Mouse (Mus musculus) limb, embryonic 12.5 days (tissue): Measurements from ENCODE around the gene Heatr4. TPM values are rescaled to one million over a fixed set of nuclear protein-coding genes. Genes with fewer than 3 reads are reported as not detected.

Experiments used
- ATAC-seq: fragments of 200-750 bp; cut with Nextera tagmentation; 2 replicates; pipeline ENCODE4 v1.8.0; 2017; ENCODE audit warnings: low read depth, moderate TSS enrichment; ENCODE audit not compliant: insufficient number of reproducible peaks, insufficient read depth, low FRiP score, low TSS enrichment
- H3K27ac ChIP-seq: fragments of 300-500 bp; sonication (generic); 2 replicates; pipeline ENCODE4 v1.5.1; 2016; ENCODE audit warnings: mild to moderate bottlenecking, moderate library complexity
- H3K27me3 ChIP-seq: fragments of 300-500 bp; sonication (generic); 2 replicates; pipeline ENCODE4 v1.6.1; 2016; ENCODE audit warnings: mild to moderate bottlenecking, moderate library complexity
- H3K36me3 ChIP-seq: fragments of 300-500 bp; sonication (generic); 2 replicates; pipeline ENCODE4 v1.6.1; 2016; ENCODE audit warnings: mild to moderate bottlenecking, moderate library complexity
- H3K4me1 ChIP-seq: fragments of 300-500 bp; sonication (generic); replicated peaks from 2 replicates; pipeline ENCODE4 v1.6.1; 2016
- H3K4me2 ChIP-seq: fragments of 300-500 bp; sonication (generic); 2 replicates; pipeline ENCODE4 v1.6.1; 2016; ENCODE audit warnings: mild to moderate bottlenecking, moderate library complexity
- H3K4me3 ChIP-seq: fragments of 300-500 bp; sonication (generic); replicated peaks from 2 replicates; pipeline ENCODE4 v1.5.1; 2016; ENCODE audit warnings: mild to moderate bottlenecking
- H3K9ac ChIP-seq: fragments of 300-500 bp; sonication (generic); replicated peaks from 2 replicates; pipeline ENCODE4 v1.6.1; 2016; ENCODE audit warnings: mild to moderate bottlenecking, moderate library complexity
- H3K9me3 ChIP-seq: fragments of 300-500 bp; sonication (generic); 2 replicates; pipeline ENCODE4 v1.6.1; 2016; ENCODE audit warnings: mild to moderate bottlenecking, moderate library complexity
- WGBS: fragments of 180-500 bp; shearing (Covaris S2); methylation state at CpG from one replicate; pipeline ENCODE4 v1.1.7; 2016; 5-methylcytosine and 5-hydroxymethylcytosine counted together
- polyA plus RNA-seq: library from polyadenylated mRNA; unstranded; fragments of >200 nt; fragmentation: Nextera tagmentation; extraction: Ambion mirVana; gene quantifications from 2 replicates; pipeline ENCODE4 v1.2.1, GENCODE M21; 2016

Heatr4 gene
- polyA plus RNA-seq, 1 experiment from 2014 or later, result not detected

DNA sequence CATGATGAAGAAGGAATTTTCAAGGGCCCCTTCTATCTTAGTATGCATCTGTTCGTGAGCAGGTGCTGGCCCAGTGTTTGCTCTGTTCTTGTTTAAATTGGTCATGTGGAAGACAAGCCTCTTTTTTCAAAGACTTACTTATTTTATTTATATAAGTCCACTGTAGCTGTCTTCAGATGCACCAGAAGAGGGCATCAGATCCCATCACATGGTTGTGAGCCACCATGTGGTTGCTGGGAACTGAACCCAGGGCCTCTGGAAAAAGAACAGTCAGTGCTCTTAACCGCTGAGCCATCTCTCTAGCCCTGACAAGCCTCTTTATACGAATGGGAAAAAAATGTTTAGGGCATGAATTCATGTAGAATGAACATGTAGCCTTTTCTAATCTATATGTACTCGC, 4.7 kb upstream of the Heatr4 start:
- H3K27me3 ChIP-seq, result no peaks in the 10 kb centered on the region
- 96% methylated on average over 4 of the region's 4 CpGs for WGBS
- H3K4me2 ChIP-seq, result 0 out of 2 replicates have a peak overlapping the region, but pooled peaks have one; percentile 6
- H3K27ac ChIP-seq, result no peak overlapping the region
- ATAC-seq, result no peak
- H3K9me3 ChIP-seq, result 0 out of 2 replicates have a peak, but pooled peaks cover 4% of the 10 kb centered on the region
- H3K36me3 ChIP-seq, result peaks cover 7% of the 10 kb centered on the region; the same call in 1 of the 2 replicates
- no peak overlapping the region for H3K9ac ChIP-seq
- peaks cover 11% of the 10 kb centered on the region for H3K4me1 ChIP-seq
- no peak overlapping the region for H3K4me3 ChIP-seq

DNA sequence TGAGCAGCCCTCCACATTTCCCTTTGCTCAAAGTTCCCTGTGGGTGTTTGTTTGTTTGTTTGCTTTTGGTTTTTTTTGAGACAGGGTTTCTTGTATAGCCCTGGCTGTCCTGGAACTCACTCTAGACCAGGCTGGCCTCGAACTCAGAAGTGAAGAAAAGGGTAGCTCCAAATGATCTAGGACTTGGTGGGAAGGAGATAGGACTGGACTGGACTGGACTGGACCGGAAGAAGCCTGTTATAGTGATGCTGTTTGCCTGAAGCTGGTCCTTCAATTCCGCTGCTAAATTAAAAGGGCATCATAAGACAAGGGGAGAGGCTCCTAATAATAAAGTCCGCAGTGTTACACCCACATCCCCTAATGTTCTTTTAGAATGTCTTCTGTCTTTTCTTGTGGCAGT, 3.8 kb upstream of the Heatr4 start:
- peaks cover 4% of the 10 kb centered on the region; the same call in 1 of the 2 replicates for H3K36me3 ChIP-seq
- ATAC-seq, result 0 out of 2 replicates have a peak, but pooled peaks have one; percentile 36
- H3K4me1 ChIP-seq, result peaks cover 11% of the 10 kb centered on the region
- H3K4me2 ChIP-seq, result peak overlapping the region; percentile 61
- no peaks in the 10 kb centered on the region for H3K27me3 ChIP-seq
- 0 out of 2 replicates have a peak, but pooled peaks cover 4% of the 10 kb centered on the region for H3K9me3 ChIP-seq
- peak overlapping the region; percentile 95 for H3K27ac ChIP-seq
- peak overlapping the region; percentile 81 for H3K9ac ChIP-seq
- H3K4me3 ChIP-seq, result peak overlapping the region; percentile 59
- 63% methylated on average over 4 of the region's 4 CpGs for WGBS

DNA sequence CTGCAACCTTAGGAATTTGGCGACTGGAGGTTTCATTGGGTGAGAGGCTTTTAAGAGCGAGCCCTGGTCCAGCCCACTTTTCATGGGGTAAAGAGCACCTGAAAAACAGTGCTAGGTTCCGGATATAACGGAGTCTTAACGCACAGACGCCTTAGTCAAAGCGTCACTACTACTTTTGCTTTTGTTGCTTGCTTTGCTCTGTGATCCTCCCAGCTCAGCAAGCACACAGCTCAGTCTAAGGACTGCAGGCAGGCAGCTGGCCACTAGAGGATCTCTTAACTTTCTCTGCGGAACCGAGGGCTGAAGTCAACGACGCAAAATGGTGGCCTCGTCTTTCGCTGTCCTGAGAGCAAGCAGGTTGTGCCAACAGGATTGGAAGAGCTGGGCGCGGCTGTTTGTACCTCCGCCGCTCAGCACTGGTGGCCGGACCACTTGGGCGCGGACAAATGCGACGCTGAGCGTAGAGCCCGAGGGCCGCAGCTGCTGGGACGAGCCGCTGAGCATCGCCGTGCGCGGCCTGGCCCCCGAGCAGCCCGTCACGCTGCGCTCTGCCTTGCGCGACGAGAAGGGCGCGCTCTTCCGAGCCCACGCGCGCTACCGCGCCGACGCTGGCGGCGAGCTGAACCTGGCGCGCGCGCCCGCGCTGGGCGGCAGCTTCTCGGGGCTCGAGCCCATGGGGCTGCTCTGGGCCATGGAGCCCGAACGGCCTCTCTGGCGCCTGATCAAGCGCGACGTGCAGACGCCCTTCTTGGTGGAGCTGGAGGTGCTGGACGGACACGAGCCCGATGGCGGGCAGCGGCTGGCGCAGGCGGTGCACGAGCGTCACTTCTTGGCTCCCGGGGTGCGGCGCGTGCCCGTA, 3.2 kb upstream of the Heatr4 start, which contains the start of gene Acot2:
Gene Acot2, plus strand, starts transcription at position 279 of the 859 bp plus-strand sequence.
- WGBS, result under 1% methylated on average over 79 of the region's 80 CpGs
- Histone ChIP-seq H3K9ac (peak within 1 kb of the TSS; percentile 81), H3K27me3 (no peaks in the 10 kb centered on the region), H3K36me3 (no peaks in the 10 kb centered on the region), H3K4me3 (peak within 1 kb of the TSS; percentile 59), H3K9me3 (0 out of 2 replicates have a peak, but pooled peaks cover 4% of the 10 kb centered on the region), H3K4me2 (peak within 1 kb of the TSS; percentile 61), H3K27ac (peak within 1 kb of the TSS; percentile 95), H3K4me1 (peaks cover 11% of the 10 kb centered on the region)
- ATAC-seq, result peak; percentile 85

DNA sequence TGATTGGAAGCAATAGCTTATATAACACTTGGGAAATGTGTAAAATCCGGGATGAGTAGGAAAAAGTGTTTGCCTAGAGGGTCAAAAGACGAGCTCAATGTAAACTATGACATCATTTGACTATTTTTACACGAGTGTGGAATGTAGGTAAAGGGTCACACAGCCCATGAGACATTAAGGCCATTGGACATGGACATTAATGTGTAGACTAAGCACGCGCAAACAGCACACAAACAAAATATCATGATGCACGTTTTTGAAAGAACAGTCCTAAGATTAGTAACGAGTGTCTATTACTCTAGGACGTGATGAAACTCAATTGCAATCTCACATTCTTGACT, 2.6 kb upstream of the Heatr4 start:
- H3K27me3 ChIP-seq, result no peaks in the 10 kb centered on the region
- H3K9ac ChIP-seq, result 0 out of 2 replicates have a peak overlapping the region, but pooled peaks have one; percentile 81
- peak overlapping the region; percentile 59 for H3K4me3 ChIP-seq
- 38% methylated on average over 8 of the region's 8 CpGs for WGBS
- H3K27ac ChIP-seq, result peak overlapping the region; percentile 95
- no peak for ATAC-seq
- H3K9me3 ChIP-seq, result 0 out of 2 replicates have a peak, but pooled peaks cover 4% of the 10 kb centered on the region
- H3K36me3 ChIP-seq, result no peaks in the 10 kb centered on the region
- peaks cover 11% of the 10 kb centered on the region for H3K4me1 ChIP-seq
- H3K4me2 ChIP-seq, result peak overlapping the region; percentile 61

DNA sequence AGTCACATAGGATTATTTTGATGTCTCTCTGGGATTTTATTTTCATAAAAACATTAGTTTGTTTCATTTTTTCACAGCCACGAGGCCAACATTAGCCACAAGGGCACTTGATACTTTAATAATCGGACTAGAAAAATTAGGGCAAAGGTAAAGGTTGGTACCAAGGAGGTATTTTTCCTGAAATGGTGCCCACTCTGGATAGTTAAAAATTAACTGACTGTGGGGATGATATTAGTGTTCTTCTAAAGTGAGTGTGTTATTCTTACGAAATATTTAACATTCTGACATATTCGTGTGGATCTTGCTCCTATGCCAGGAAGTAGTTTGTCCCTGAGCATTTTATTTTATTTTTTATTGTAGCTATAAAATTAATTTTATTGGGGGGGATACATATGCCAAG, 3.0 kb downstream of the Heatr4 start:
- no peak overlapping the region for H3K4me2 ChIP-seq
- H3K9me3 ChIP-seq, result no peaks in the 10 kb centered on the region
- 85% methylated on average over 4 of the region's 4 CpGs for WGBS
- no peak overlapping the region for H3K27ac ChIP-seq
- no peak overlapping the region for H3K9ac ChIP-seq
- no peaks in the 10 kb centered on the region for H3K36me3 ChIP-seq
- H3K27me3 ChIP-seq, result no peaks in the 10 kb centered on the region
- H3K4me3 ChIP-seq, result no peak overlapping the region
- ATAC-seq, result no peak
- H3K4me1 ChIP-seq, result peaks cover 3% of the 10 kb centered on the region

DNA sequence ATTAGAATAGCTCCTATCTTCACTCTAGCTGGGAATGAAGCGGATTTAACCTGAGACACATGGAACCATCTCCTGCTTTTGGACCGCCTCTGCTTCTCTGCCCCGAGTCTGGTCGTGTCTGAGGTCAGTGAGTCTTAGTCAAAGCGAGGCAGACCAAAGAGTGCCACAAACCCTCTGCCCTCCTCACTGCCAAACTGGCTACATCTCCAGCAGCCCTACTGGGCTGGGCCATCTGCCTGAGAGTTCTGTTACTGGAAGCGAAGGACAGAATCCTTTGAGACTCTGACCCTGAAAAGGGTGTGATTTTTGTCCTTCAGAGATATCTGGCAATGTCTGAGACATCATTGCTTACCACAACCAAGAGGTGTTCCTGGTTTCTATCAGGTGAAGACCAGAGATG, 5.8 kb downstream of the Heatr4 start:
- peaks cover 7% of the 10 kb centered on the region; the same call in 1 of the 2 replicates for H3K9me3 ChIP-seq
- H3K27ac ChIP-seq, result no peak overlapping the region
- H3K9ac ChIP-seq, result no peak overlapping the region
- H3K36me3 ChIP-seq, result no peaks in the 10 kb centered on the region
- H3K4me1 ChIP-seq, result no peaks in the 10 kb centered on the region
- no peak overlapping the region for H3K4me2 ChIP-seq
- 85% methylated on average over 6 of the region's 6 CpGs for WGBS
- no peaks in the 10 kb centered on the region for H3K27me3 ChIP-seq
- H3K4me3 ChIP-seq, result no peak overlapping the region
- ATAC-seq, result no peak

DNA sequence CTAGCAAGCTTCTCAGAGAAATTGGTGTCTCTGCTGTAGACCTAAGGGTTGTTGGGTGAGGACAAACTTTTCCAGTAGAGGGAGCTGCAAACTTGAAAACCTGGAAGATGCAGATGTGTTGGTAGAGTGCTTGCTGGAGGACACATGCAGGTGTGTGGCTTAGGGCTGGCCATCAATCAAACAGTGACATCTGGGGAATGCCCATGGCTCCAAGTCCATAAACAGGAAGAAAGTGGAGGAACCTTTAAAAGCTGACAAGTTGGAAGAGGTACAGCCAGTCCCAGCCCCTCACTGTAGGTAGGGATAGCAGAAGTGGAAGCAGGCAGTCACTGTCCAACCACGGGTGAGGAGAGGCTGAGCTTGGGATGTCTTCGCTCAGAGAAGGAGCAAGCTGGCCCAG, 12.5 kb downstream of the Heatr4 start:
- Histone ChIP-seq H3K27ac (no peak overlapping the region), H3K9ac (no peak overlapping the region), H3K4me3 (no peak overlapping the region), H3K4me2 (no peak overlapping the region), H3K9me3 (peaks cover 7% of the 10 kb centered on the region; the same call in 1 of the 2 replicates), H3K27me3 (no peaks in the 10 kb centered on the region), H3K4me1 (no peaks in the 10 kb centered on the region), H3K36me3 (no peaks in the 10 kb centered on the region)
- 55% methylated on average over 2 of the region's 2 CpGs for WGBS
- no peak for ATAC-seq

DNA sequence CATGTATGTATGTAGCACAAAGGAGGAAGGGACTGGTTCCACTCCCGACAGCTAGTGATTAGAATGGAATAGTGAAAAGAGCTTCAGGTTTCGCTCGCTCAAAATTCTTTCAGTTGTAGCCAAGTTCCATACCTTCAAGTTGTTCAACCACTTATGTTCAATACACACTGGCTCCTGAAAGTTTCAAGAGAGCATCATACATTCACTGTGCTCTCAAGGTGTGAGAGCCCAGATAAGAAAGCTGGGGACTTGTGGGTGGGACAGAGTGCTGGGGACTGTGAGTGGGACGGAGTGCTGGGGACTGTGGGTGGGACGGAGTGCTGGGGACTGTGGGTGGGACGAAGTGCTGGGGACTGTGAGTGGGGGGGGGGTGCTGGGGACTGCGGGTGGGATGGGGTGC, 19.4 kb downstream of the Heatr4 start:
- WGBS, result 85% methylated on average over 7 of the region's 7 CpGs

DNA sequence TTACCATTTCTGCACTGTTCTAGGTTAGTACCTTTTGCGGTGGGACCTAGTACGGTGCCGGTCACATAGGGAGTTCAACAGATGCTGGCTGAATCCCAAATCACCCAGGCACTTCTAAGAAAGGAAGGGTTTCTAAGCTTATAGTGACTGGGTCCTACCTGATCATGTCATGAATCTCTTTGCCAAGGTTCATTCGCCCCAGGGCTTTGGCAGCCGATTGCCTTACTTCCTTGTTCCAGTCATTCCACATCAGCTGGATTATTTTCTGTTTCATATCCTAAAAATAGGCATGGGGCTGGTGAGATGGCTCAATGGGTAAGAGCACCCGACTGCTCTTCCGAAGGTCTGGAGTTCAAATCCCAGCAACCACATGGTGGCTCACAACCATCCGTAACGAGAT, 26.4 kb downstream of the Heatr4 start:
- Histone ChIP-seq H3K36me3 (peaks cover 26% of the 10 kb centered on the region), H3K4me1 (0 out of 2 replicates have a peak, but pooled peaks cover 4% of the 10 kb centered on the region), H3K27me3 (no peaks in the 10 kb centered on the region), H3K9ac (no peak overlapping the region), H3K4me3 (no peak overlapping the region), H3K27ac (no peak overlapping the region), H3K9me3 (no peaks in the 10 kb centered on the region), H3K4me2 (no peak overlapping the region)
- no peak for ATAC-seq
- WGBS, result 95% methylated on average over 9 of the region's 9 CpGs

More for the DNA sequence above, 19.4 kb downstream of the Heatr4 start:
- no peaks in the 10 kb centered on the region for H3K9me3 ChIP-seq
- no peak overlapping the region for H3K4me2 ChIP-seq
- H3K27ac ChIP-seq, result no peak overlapping the region
- no peak overlapping the region for H3K9ac ChIP-seq
- no peaks in the 10 kb centered on the region for H3K4me1 ChIP-seq
- ATAC-seq, result no peak
- H3K36me3 ChIP-seq, result no peaks in the 10 kb centered on the region
- H3K4me3 ChIP-seq, result no peak overlapping the region
- no peaks in the 10 kb centered on the region for H3K27me3 ChIP-seq

DNA sequence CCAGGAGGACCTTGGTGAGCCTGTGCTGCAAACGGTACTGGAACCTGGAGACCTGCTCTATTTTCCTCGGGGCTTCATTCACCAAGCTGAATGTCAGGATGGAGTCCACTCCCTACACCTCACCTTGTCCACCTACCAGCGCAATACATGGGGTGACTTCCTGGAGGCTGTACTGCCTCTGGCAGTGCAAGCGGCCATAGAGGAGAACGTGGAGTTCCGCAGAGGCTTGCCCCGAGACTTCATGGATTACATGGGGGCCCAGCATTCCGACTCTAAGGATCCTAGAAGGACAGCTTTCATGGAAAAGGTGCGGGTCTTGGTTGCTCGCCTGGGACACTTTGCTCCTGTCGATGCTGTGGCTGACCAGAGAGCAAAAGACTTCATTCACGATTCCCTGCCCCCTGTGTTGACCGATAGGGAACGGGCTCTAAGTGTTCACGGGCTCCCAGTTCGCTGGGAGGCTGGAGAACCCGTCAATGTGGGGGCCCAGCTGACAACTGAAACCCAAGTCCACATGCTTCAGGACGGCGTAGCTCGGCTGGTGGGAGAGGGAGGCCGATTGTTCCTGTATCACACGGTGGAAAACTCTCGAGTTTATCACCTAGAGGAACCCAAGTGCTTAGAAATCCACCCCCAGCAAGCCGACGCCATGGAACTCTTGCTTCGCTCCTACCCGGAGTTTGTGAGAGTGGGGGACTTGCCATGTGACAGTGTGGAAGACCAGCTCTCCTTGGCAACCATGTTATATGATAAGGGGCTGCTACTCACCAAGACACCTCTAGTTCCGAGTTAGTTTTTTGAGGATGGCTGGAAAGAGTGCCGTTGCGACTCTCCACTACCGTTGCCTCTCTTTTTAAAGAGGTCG, 32.7 kb downstream of the Heatr4 start:
- WGBS, result 67% methylated on average over 32 of the region's 32 CpGs
- Histone ChIP-seq H3K4me2 (peak overlapping the region; percentile 95), H3K27me3 (no peaks in the 10 kb centered on the region), H3K4me1 (peaks cover 25% of the 10 kb centered on the region), H3K4me3 (peak overlapping the region; percentile 91), H3K9me3 (0 out of 2 replicates have a peak, but pooled peaks cover 4% of the 10 kb centered on the region), H3K27ac (0 out of 2 replicates have a peak overlapping the region, but pooled peaks have one; percentile 83), H3K36me3 (peaks cover 30% of the 10 kb centered on the region), H3K9ac (peak overlapping the region; percentile 84)
- no peak for ATAC-seq
